Mouse (Mus musculus): Measurements from ENCODE around the gene Tmem253.

DNA sequence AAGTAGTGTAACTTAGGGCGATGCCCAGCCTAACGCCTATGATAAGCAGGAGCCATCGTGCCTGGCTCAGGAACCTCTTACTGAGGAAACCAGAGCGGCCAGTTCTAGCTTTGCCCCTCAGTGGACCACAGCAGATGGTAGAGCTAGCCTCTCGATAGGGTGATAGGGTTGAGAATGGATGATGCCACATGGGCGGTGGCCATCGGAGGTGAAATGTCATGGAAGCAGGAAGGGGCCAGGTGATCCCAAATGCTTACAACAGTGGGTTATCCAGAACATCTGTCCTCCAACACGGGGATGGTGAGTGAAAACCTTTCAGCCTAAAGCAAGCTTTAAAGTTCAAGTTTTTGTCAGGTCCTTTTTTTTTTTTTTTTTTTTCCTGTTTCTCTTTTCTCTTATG, 46.3 kb downstream of the Tmem253 start:
- TF ChIP-seq POLR2A (IDR thresholded peaks at IDR 0.05; ENCODE audit: low read depth, low read length) (no peak), CTCF (IDR thresholded peaks at IDR 0.05; ENCODE audit: extremely low read depth, insufficient read depth, insufficient read length, insufficient replicate concordance) (no peak)
